Mouse (Mus musculus) brain, embryonic 14.5 days (tissue): Measurements from ENCODE around the gene Bola2.

Experiments
- CTCF ChIP-seq: fragments of 200-500 bp; IDR thresholded peaks from 2 replicates; pipeline ENCODE4 v1.5.1; 2012; ENCODE audit warnings: inconsistent platforms, mild to moderate bottlenecking, moderate library complexity, borderline replicate concordance; ENCODE audit not compliant: insufficient read depth, insufficient read length; ENCODE audit errors: extremely low read depth
- POLR2A ChIP-seq: fragments of 200-500 bp; IDR thresholded peaks from 2 replicates; pipeline ENCODE4 v1.6.1; 2012; ENCODE audit warnings: mild to moderate bottlenecking, inconsistent platforms, borderline replicate concordance; ENCODE audit not compliant: poor library complexity, insufficient read depth, insufficient read length, severe bottlenecking; ENCODE audit errors: extremely low read depth

GRCm38 (mm10) chr7:126657522-126657921 is 37.7 kb upstream of the Bola2 start:
- TF ChIP-seq CTCF: no peak
- TF ChIP-seq POLR2A: no peak
